Mouse (Mus musculus) liver, embryonic 14.5 days (tissue): ENCODE data around the gene Gm10354.
"Not testable (repeated sequence)": the region's sequence is repeated elsewhere in the genome, so short reads cannot be mapped to it uniquely, and the experiment has no call there.

Source experiments
- CTCF ChIP-seq: IDR thresholded peaks from 2 replicates; pipeline ENCODE4 v1.5.1; 2016; ENCODE audit warnings: antibody characterized with exemption, low read depth, control low read depth
- EP300 ChIP-seq: IDR thresholded peaks from 2 replicates; pipeline ENCODE4 v1.6.1; 2016; ENCODE audit warnings: antibody characterized with exemption, low read depth

- TF ChIP-seq EP300, CTCF: not testable (repeated sequence)
Observed at GRCm38 (mm10) chr5:14997556-14997955, 18.8 kb upstream of the Gm10354 start.
